Mouse (Mus musculus) C2C12 (cell line): ENCODE measurements around the gene Plekhh2. TPM values are rescaled to one million over a fixed set of nuclear protein-coding genes. Genes with fewer than 3 reads are reported as not detected.

Source experiments
- H3K27me3 ChIP-seq: one replicate; pipeline ENCODE4 v1.6.1; 2011; ENCODE audit not compliant: control insufficient read depth, insufficient read depth, insufficient read length
- H3K36me3 ChIP-seq: one replicate; pipeline ENCODE4 v1.6.1; 2011; ENCODE audit not compliant: control insufficient read depth, insufficient read depth
- H3K4me3 ChIP-seq: one replicate; pipeline ENCODE4 v1.5.1; 2011; ENCODE audit warnings: mild to moderate bottlenecking, control low read depth; ENCODE audit not compliant: poor library complexity, insufficient read depth, severe bottlenecking
- H3K79me2 ChIP-seq: one replicate; pipeline ENCODE4 v1.6.1; 2011; ENCODE audit not compliant: control insufficient read depth, insufficient read depth
- H3K79me3 ChIP-seq: one replicate; pipeline ENCODE4 v1.6.1; 2011; ENCODE audit warnings: low read depth, control low read depth
- H3ac ChIP-seq: one replicate; pipeline ENCODE3; 2011; ENCODE audit warnings: low read depth; ENCODE audit not compliant: control insufficient read depth, insufficient read length
- CEBPB ChIP-seq: IDR thresholded peaks from one replicate; pipeline ENCODE4 v1.6.1; 2011; ENCODE audit warnings: low read depth, mild to moderate bottlenecking, control low read depth, moderate library complexity
- CTCF ChIP-seq: IDR thresholded peaks from one replicate; pipeline ENCODE4 v1.5.1; 2011; ENCODE audit not compliant: control insufficient read depth, insufficient read depth, insufficient read length
- FOSL1 ChIP-seq: IDR thresholded peaks from one replicate; pipeline ENCODE4 v1.8.0; 2011; ENCODE audit warnings: mild to moderate bottlenecking, low read length; ENCODE audit not compliant: poor library complexity, insufficient read depth, severe bottlenecking
- MAX ChIP-seq: IDR thresholded peaks from one replicate; pipeline ENCODE4 v1.6.1; 2011; ENCODE audit warnings: mild to moderate bottlenecking, control low read depth
- MYOD1 ChIP-seq: IDR thresholded peaks from one replicate; pipeline ENCODE4 v1.6.1; 2011; ENCODE audit warnings: low read depth; ENCODE audit not compliant: control insufficient read depth, insufficient read length
- MYOG ChIP-seq: IDR thresholded peaks from one replicate; pipeline ENCODE4 v1.6.1; 2011; ENCODE audit not compliant: control insufficient read depth, insufficient read length; ENCODE audit errors: extremely low read depth
- USF1 ChIP-seq: IDR thresholded peaks from one replicate; pipeline ENCODE4 v1.6.1; 2011; ENCODE audit warnings: low read depth, mild to moderate bottlenecking, control low read depth, moderate library complexity
- polyA plus RNA-seq: library from polyadenylated mRNA; unstranded; fragments of >200 nt; fragmentation: generic; extraction: Trizol; gene quantifications from one replicate; pipeline ENCODE4 v1.2.1, GENCODE M21; 2012; ENCODE audit warnings: missing spikeins

The Plekhh2 gene
- polyA plus RNA-seq, 1 experiment, result 8.7 TPM

- H3K27me3 ChIP-seq, result no peaks in the 10 kb centered on the region
- TF ChIP-seq MYOG (no peak), MYOD1 (no peak)
- no peak overlapping the region for H3ac ChIP-seq
- peaks cover 5% of the 10 kb centered on the region for H3K36me3 ChIP-seq
- no peak overlapping the region for H3K4me3 ChIP-seq
- peaks cover 3% of the 10 kb centered on the region for H3K79me3 ChIP-seq
- peaks cover 15% of the 10 kb centered on the region for H3K79me2 ChIP-seq
Observed at GRCm38 (mm10) chr17:84534632-84535031, 22.9 kb downstream of the Plekhh2 start.

DNA sequence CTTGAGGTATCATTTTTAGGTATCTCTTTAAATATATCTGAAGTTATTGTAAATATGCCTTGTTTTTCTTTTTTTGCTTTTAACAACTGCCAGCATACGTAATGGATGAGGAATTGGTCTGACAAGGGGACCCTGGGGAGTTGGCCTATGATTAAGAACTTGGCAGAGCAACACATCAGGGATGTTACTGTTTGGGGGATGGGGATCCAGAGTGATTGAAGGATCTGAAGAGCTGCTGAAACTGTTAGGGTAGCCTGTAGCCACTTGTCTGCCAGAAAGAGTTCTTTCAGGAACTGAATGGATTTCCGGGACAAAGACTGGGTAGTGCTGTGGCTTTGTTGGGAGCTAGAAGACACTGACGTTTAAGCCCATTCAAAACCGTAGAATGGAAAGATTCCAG is 23.5 kb downstream of the Plekhh2 start:
- Histone ChIP-seq H3K27me3 (no peaks in the 10 kb centered on the region), H3K79me2 (peaks cover 15% of the 10 kb centered on the region), H3K79me3 (peaks cover 3% of the 10 kb centered on the region), H3K4me3 (no peak overlapping the region), H3ac (no peak overlapping the region), H3K36me3 (peaks cover 5% of the 10 kb centered on the region)
- TF ChIP-seq MAX (no peak), MYOG (no peak), CEBPB (no peak), FOSL1 (no peak)

DNA sequence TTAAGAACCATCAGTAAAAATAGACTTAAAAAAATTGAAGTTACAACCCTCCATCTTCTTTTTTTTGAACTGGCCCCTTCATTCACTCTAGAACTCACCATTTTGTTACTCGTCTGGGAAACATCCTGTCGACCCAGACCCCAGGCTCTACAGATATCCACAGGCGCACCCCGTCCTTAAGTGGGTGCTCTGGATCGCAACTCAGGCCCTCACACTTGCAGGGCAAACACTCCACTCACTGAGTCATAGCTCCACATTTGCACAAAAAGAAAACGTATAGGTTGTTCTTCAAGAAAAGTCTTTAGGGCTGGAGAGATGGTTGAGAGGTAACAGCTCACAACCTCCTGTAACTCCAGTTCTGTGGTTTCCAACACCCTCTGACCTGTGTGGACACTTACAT is 25.6 kb downstream of the Plekhh2 start:
- Histone ChIP-seq H3ac (no peak overlapping the region), H3K4me3 (no peak overlapping the region), H3K36me3 (peaks cover 5% of the 10 kb centered on the region), H3K79me3 (no peaks in the 10 kb centered on the region), H3K79me2 (peaks cover 8% of the 10 kb centered on the region), H3K27me3 (no peaks in the 10 kb centered on the region)
- no peak for TF ChIP-seq MYOD1
- TF ChIP-seq MAX, result no peak
- TF ChIP-seq MYOG, result no peak
- TF ChIP-seq USF1, result no peak
- TF ChIP-seq CTCF, result no peak
- no peak for TF ChIP-seq FOSL1
- TF ChIP-seq CEBPB, result no peak

- Histone ChIP-seq H3ac (no peak overlapping the region), H3K79me3 (no peaks in the 10 kb centered on the region), H3K27me3 (no peaks in the 10 kb centered on the region), H3K4me3 (no peak overlapping the region), H3K79me2 (peaks cover 7% of the 10 kb centered on the region), H3K36me3 (peaks cover 11% of the 10 kb centered on the region)
- TF ChIP-seq MYOD1 (no peak), CEBPB (no peak), FOSL1 (no peak)
Observed at GRCm38 (mm10) chr17:84537966-84538365, 26.3 kb downstream of the Plekhh2 start.

- TF ChIP-seq FOSL1 (peak; percentile 48), CTCF (no peak)
- Histone ChIP-seq H3K79me3 (no peaks in the 10 kb centered on the region), H3K27me3 (no peaks in the 10 kb centered on the region), H3K4me3 (no peak overlapping the region), H3ac (no peak overlapping the region), H3K79me2 (peaks cover 7% of the 10 kb centered on the region), H3K36me3 (peaks cover 10% of the 10 kb centered on the region)
Observed at GRCm38 (mm10) chr17:84540603-84541002, 28.9 kb downstream of the Plekhh2 start.

DNA sequence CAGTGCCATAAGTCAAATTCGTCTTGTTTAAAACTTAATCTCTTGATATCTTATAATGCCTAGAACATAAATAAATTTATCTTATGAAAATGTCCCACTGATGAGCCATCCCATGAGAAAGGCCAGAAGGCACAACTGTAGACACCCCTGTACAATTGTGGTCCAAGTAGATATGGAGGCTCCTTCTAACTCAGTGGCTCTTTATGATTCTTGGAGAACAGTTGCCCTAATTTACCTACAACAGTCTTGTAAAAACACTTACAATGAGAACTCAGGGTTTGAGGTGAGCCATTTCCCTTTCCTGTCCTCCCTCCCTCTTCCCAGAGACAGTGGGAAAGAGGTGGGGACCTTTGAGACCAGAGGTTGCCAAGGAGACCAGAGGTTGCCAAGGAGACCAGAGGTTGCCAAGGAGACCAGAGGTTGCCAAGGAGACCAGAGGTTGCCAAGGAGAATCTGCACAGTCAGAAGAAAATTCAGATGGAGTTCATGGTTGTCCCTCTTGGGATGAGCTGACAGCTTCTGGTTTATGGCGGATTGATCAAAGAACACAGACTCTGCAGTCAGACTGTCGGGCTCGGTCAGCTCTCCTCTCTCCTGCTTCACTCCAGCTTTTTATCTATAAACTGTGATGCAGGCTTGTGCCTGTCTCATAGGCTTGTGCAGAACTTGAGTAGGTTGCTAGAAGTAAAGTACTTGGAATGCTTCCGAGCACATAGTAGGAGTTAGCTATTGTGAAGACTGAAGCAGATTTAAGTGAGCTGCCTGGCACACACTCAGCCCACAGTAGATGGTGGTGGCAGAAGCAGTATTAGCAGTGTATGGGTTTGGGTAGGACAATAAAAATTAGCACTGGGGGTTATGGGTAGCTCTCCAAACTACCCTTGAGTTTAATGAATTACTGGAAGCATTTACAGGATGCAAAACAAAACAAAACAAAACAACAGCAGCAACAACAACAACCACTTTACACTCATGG is 39.5 kb downstream of the Plekhh2 start:
- Histone ChIP-seq H3K27me3 (no peaks in the 10 kb centered on the region), H3K36me3 (peaks cover 11% of the 10 kb centered on the region)
- no peak for TF ChIP-seq FOSL1
- no peak for TF ChIP-seq CTCF
- TF ChIP-seq USF1, result no peak
- TF ChIP-seq MYOG, result no peak
- TF ChIP-seq CEBPB, result no peak
- TF ChIP-seq MYOD1, result no peak
- no peak for TF ChIP-seq MAX

More for the DNA sequence above, 39.5 kb downstream of the Plekhh2 start:
- Histone ChIP-seq H3K4me3 (no peak overlapping the region), H3K79me3 (no peaks in the 10 kb centered on the region), H3ac (no peak overlapping the region), H3K79me2 (no peaks in the 10 kb centered on the region)
